Comparison of ENCODE assay signal across 9 mouse cellular contexts in genomic region chr6:31216206-31217059, GRCm38 (mm10).
DNase-seq lines count a peak whose midpoint lies in the region; ATAC-seq and TF ChIP-seq lines count a peak whose summit lies in the region.
"Had no signal": no experiment of that assay in that cellular context is flagged by ENCODE, and none has a peak within 500 bp of the region (broad histone marks: within the 10 kb centered on the region; RNA-seq: fewer than 3 reads in every experiment).

No protein-coding gene starts in this region.

- no peak overlapping the region for H3K27ac ChIP-seq in embryonic fibroblast, embryonic 13.5 days (ENCODE audit: insufficient read depth, low read length)
- H3K27ac ChIP-seq in heart, embryonic 12.5 days (ENCODE audit: poor library complexity, severe bottlenecking), result no peak overlapping the region
- H3K27ac ChIP-seq in kidney, embryonic 16.5 days (ENCODE audit: low read length), result no peak overlapping the region
- 0 out of 2 replicates have a peak overlapping the region, but pooled peaks have one; percentile 47 for H3K27ac ChIP-seq in midbrain, postnatal 0 days (ENCODE audit: low read depth, low read length)

- peak; percentile 70 for ATAC-seq in heart, embryonic 12.5 days (ENCODE audit: insufficient number of reproducible peaks, low FRiP score)
- ATAC-seq in kidney, embryonic 16.5 days (ENCODE audit: low FRiP score, low TSS enrichment), result peak; percentile 57; the same call in 1 of the 2 replicates
- ATAC-seq in midbrain, postnatal 0 days (ENCODE audit: low FRiP score), result peak; percentile 74

- H3K27me3 ChIP-seq in heart, embryonic 12.5 days (replicated peaks), result peaks cover 51% of the 10 kb centered on the region
- peaks cover 77% of the 10 kb centered on the region for H3K27me3 ChIP-seq in kidney, embryonic 16.5 days (ENCODE audit: insufficient read depth, low read length)
- H3K27me3 ChIP-seq in midbrain, postnatal 0 days (ENCODE audit: insufficient read depth, low read length), result 0 out of 2 replicates have a peak, but pooled peaks cover 6% of the 10 kb centered on the region

- peak; percentile 44; the same call in 1 of the 2 replicates for TF ChIP-seq POLR2A in embryonic fibroblast, embryonic 13.5 days (IDR thresholded peaks at IDR 0.05; ENCODE audit: low read depth, low read length)

- no peaks in the 10 kb centered on the region for H3K36me3 ChIP-seq in heart, embryonic 12.5 days
- H3K36me3 ChIP-seq in kidney, embryonic 16.5 days (ENCODE audit: insufficient read depth, low read length), result no peaks in the 10 kb centered on the region
- H3K36me3 ChIP-seq in midbrain, postnatal 0 days (ENCODE audit: insufficient read depth, low read length), result no peaks in the 10 kb centered on the region
- H3K36me3 ChIP-seq: G1E had no signal

- peak; percentile 92 for DNase-seq in 3134 (ENCODE audit: extremely low read depth, insufficient read length, low spot score)
- peak; percentile 98 for DNase-seq in adrenal gland, postnatal 36 days
- DNase-seq in liver, result peak; percentile 49
- DNase-seq in midbrain, postnatal 0 days (ENCODE audit: low spot score), result peak; percentile 71
- DNase-seq in spleen, postnatal 10 days (ENCODE audit: low spot score in 2 of 2), result peak; percentile 47 to 84

- H3K4me3 ChIP-seq in embryonic fibroblast, embryonic 13.5 days (ENCODE audit: insufficient read depth, low read length), result peak overlapping the region; percentile 54
- peak overlapping the region; percentile 70 for H3K4me3 ChIP-seq in heart, embryonic 12.5 days
- H3K4me3 ChIP-seq in kidney, embryonic 16.5 days (ENCODE audit: low read length), result peak overlapping the region; percentile 65
- peak overlapping the region; percentile 78 for H3K4me3 ChIP-seq in midbrain, postnatal 0 days (ENCODE audit: low read depth, low read length)

- under 1% methylated on average over 100 of the region's 100 CpGs for WGBS in heart, embryonic 12.5 days
- WGBS in kidney, embryonic 16.5 days, result under 1% methylated on average over 85 of the region's 100 CpGs
- WGBS in midbrain, postnatal 0 days, result under 1% methylated on average over 94 of the region's 100 CpGs

- peak overlapping the region; percentile 68 for H3K9ac ChIP-seq in heart, embryonic 12.5 days
- H3K9ac ChIP-seq in kidney, embryonic 16.5 days (replicated peaks; ENCODE audit: low read length), result peak overlapping the region; percentile 57
- H3K9ac ChIP-seq in midbrain, postnatal 0 days (replicated peaks; ENCODE audit: low read length, poor library complexity, severe bottlenecking), result peak overlapping the region; percentile 63

- H3K9me3 ChIP-seq in heart, embryonic 12.5 days (replicated peaks), result no peaks in the 10 kb centered on the region
- H3K9me3 ChIP-seq in kidney, embryonic 16.5 days (ENCODE audit: low read length), result no peaks in the 10 kb centered on the region
- no peaks in the 10 kb centered on the region for H3K9me3 ChIP-seq in midbrain, postnatal 0 days (ENCODE audit: low read length)

- H3K4me1 ChIP-seq in embryonic fibroblast, embryonic 13.5 days (ENCODE audit: control insufficient read depth, insufficient read depth, low read length), result 0 out of 2 replicates have a peak, but pooled peaks cover 2% of the 10 kb centered on the region
- peaks cover 10% of the 10 kb centered on the region for H3K4me1 ChIP-seq in heart, embryonic 12.5 days (replicated peaks)
- H3K4me1 ChIP-seq in kidney, embryonic 16.5 days (ENCODE audit: insufficient read depth, low read length), result peaks cover 24% of the 10 kb centered on the region
- H3K4me1 ChIP-seq in midbrain, postnatal 0 days (ENCODE audit: insufficient read depth, low read length), result peaks cover 9% of the 10 kb centered on the region; the same call in 1 of the 2 replicates

- TF ChIP-seq CTCF in embryonic fibroblast, embryonic 13.5 days (IDR thresholded peaks at IDR 0.05; ENCODE audit: borderline replicate concordance, insufficient read depth, low read length), result no peak
- TF ChIP-seq CTCF in midbrain, postnatal 0 days (IDR thresholded peaks at IDR 0.05), result no peak

- H3K4me2 ChIP-seq in heart, embryonic 12.5 days, result peak overlapping the region; percentile 98
- H3K4me2 ChIP-seq in kidney, embryonic 16.5 days (replicated peaks; ENCODE audit: low read depth, low read length), result peak overlapping the region; percentile 99
- H3K4me2 ChIP-seq in midbrain, postnatal 0 days (ENCODE audit: low read depth, low read length, poor library complexity, severe bottlenecking), result peak overlapping the region; percentile 99
